Mouse (Mus musculus) liver, embryonic 14 days (tissue): ENCODE results near the gene Olfr478. TPM values are rescaled to one million over a fixed set of nuclear protein-coding genes. Genes with fewer than 3 reads are reported as not detected.

Source experiments
- polyA plus RNA-seq: library from polyadenylated mRNA; depleted of rRNA; stranded (reverse); fragments of >200 nt; gene quantifications from 2 replicates; pipeline ENCODE4 v1.2.3, GENCODE M21; 2012; rRNA removed

The Olfr478 gene
- polyA plus RNA-seq, result not detected in 2 replicates

DNA sequence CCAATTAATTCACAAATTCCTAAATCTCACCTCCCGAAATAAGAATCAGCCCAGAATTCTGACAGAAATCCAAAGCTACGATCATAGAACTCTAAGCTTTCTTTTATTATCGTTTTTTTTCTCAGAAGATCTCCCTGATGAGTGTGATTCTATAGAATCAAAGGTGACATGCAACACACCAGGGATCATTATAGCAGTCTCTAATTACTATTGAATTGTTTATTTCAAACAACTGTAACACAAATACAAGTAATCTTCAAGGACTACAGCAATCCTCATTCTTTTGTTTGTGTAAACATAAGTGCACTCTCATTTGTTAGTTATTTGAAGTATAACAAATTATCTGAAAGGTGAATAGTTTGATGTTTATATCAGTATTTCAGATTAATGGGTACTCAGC lies at the start of gene Olfr478:
Olfr478 (minus strand) TSS at position 101 of the 400 bp plus-strand sequence.

DNA sequence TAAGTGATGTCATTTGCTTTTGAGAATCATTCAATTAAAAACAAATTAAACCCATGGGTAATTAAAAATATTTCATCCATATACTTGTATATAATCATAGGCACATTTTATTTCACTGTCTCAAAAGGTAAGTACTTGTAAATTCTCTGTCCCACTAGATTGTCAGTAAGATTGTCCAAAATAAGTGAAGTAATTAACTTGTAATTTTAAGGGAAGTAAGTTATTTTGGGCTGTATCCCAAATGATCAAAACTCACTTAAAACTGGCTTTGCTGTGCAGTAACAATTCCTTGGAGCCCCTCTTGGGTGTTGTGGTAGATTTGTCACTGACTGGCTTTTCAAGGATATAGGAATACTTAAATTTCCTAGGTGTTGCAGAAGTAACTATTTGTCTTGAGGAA lies 45.8 kb upstream of the Olfr478 start, which contains the start of gene Olfr481:
Olfr481 (plus strand) TSS at position 301 of the 400 bp plus-strand sequence.

DNA sequence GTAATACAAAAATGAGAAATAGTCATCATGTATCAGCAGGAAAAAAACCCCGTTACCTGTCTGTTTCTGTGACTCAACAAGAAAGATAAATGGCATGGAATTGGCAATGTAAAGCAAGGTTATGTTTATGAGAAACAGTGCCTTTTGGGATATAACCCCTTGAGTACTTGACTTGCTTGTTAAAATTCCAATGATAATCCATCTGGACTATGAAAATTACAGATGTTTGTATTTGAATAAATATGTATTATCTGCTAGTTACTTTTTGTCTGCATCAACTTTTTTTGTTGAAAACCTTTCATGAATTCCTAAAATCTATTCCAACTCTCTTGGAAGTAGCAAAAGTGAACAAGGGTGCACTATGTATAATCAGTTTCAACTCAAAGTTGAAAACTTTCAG lies 33.5 kb upstream of the Olfr478 start, which contains the start of gene Olfr480:
Olfr480 (minus strand) TSS at position 101 of the 400 bp plus-strand sequence.

DNA sequence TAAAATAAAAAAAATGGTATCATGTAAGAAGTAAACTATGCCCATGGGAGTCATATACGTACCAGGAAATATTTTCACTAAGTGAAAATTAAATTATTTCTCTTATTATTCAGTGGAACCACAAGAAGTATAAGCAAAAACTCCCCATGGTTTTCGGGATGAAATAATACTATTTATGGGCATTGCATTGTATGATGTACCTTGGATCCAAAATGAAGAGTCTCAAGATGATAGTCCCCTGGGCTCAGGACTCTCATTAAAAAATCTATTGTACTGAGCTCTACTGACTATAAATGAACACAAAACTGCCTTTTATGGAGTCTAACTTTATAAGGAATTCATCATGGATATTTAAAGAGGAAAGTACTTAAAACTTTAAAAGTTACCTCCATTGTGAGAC lies 16.6 kb upstream of the Olfr478 start, which contains the start of gene Olfr479:
Olfr479 (plus strand) TSS at position 301 of the 400 bp plus-strand sequence.

DNA sequence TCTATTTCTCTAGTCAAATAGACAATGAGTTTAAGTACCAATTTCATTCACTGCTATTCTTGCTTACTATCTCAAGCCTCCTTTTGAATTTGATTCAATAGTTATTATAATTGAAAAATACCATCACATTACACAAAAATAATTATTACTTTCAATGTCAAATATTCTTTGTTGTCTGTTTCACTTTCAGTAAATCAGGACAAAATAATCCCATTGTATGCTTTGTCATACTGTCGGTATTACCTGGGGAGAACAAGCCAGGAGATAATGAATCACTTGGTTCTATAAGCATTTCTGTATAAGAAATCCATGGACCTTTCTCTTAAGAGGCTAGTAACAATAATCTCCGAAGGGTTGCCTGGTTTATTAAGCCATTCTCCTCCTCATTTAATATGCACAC lies 47.4 kb downstream of the Olfr478 start, which contains the start of gene Olfr477:
Olfr477 (plus strand) TSS at position 301 of the 400 bp plus-strand sequence.

Other genes with a start within 250 kb of the Olfr478 start
- gene Ovch2, start 232.8 kb downstream of the Olfr478 start, polyA plus RNA-seq, result not detected in 2 replicates
- gene Olfr467, start 221.7 kb downstream of the Olfr478 start, polyA plus RNA-seq, result not detected in 2 replicates
- not detected in 2 replicates for gene Olfr469, start 208.4 kb downstream of the Olfr478 start, polyA plus RNA-seq
- gene Olfr470, start 186.5 kb downstream of the Olfr478 start, polyA plus RNA-seq, result not detected in 2 replicates
- gene Olfr472, start 136.1 kb downstream of the Olfr478 start, polyA plus RNA-seq, result not detected in 2 replicates
- not detected in 2 replicates for gene Olfr473, start 103.5 kb downstream of the Olfr478 start, polyA plus RNA-seq
- gene Olfr474, start 79.3 kb downstream of the Olfr478 start, polyA plus RNA-seq, result not detected in 2 replicates
- not detected in 2 replicates for gene Olfr476, start 69.2 kb downstream of the Olfr478 start, polyA plus RNA-seq
- not detected in 2 replicates for gene Olfr477, start 47.3 kb downstream of the Olfr478 start, polyA plus RNA-seq
- gene Olfr479, start 16.7 kb upstream of the Olfr478 start, polyA plus RNA-seq, result not detected in 2 replicates
- not detected in 2 replicates for gene Olfr480, start 33.4 kb upstream of the Olfr478 start, polyA plus RNA-seq
- not detected in 2 replicates for gene Olfr481, start 45.9 kb upstream of the Olfr478 start, polyA plus RNA-seq
- gene Olfr482, start 63.6 kb upstream of the Olfr478 start, polyA plus RNA-seq, result not detected in 2 replicates
- not detected in 2 replicates for gene Olfr483, start 66.9 kb upstream of the Olfr478 start, polyA plus RNA-seq
- not detected in 2 replicates for gene Olfr484, start 93.5 kb upstream of the Olfr478 start, polyA plus RNA-seq
- gene Olfr485, start 125.9 kb upstream of the Olfr478 start, polyA plus RNA-seq, result not detected in 2 replicates
- gene Olfr486, start 138.8 kb upstream of the Olfr478 start, polyA plus RNA-seq, result not detected in 2 replicates
- gene Olfr487, start 180.6 kb upstream of the Olfr478 start, polyA plus RNA-seq, result not detected in 2 replicates
- gene Olfr488, start 224.4 kb upstream of the Olfr478 start, polyA plus RNA-seq, result not detected in 2 replicates